Mouse (Mus musculus) Patski (cell line): ENCODE results near the gene Klc2. TPM values are rescaled to one million over a fixed set of nuclear protein-coding genes. Genes with fewer than 3 reads are reported as not detected.

Source experiments
- ATAC-seq: fragments of 100-300 bp; one replicate; pipeline ENCODE4 v1.8.0; 2021
- CTCF ChIA-PET: fragments of 350-600 bp; sonication (Branson Sonifier 250); formaldehyde crosslinking; loops from one replicate; lab custom pipeline; 2022; ENCODE audit warnings: inconsistent platforms; lab: Charles Lee
- POLR2A ChIA-PET: fragments of 350-600 bp; sonication (Branson Sonifier 250); formaldehyde crosslinking; loops from one replicate; lab custom pipeline; 2022; ENCODE audit warnings: antibody characterized with exemption, inconsistent platforms; lab: Charles Lee
- DNase-seq: peaks from one replicate; pipeline ENCODE4 v3.0.0-alpha.2; 2011; ENCODE audit warnings: low read depth, low spot score
- H3K27me3 ChIP-seq: fragments of 371-371 bp; one replicate; pipeline ENCODE4 v1.5.1; 2021
- CTCF ChIP-seq: fragments of 100-300 bp; IDR thresholded peaks from one replicate; pipeline ENCODE4 v1.5.1; 2021
- in situ Hi-C: fragments of 300-500 bp; cut with MboI; formaldehyde crosslinking; loops from 3 replicates; pipeline ENCODE4 v1.11.1; 2018; ENCODE audit warnings: low pct_unique_long_range_greater_than_20kb, mixed read lengths
- polyA plus RNA-seq: library from polyadenylated mRNA; unstranded; gene quantifications from one replicate; pipeline ENCODE4 v1.2.3, GENCODE M21; 2021

The Klc2 gene
- polyA plus RNA-seq, 1 experiment from 2014 or later = 84.0 TPM

GRCm38 (mm10) chr19:5068570-5069234 is 49.7 kb downstream of the Klc2 start:
- in situ Hi-C loops = no loop called here
- POLR2A ChIA-PET = no interaction called here
- no peaks in the 10 kb centered on the region for H3K27me3 ChIP-seq
- TF ChIP-seq CTCF = no peak
- ATAC-seq (no peak), DNase-seq (no peak)
- CTCF ChIA-PET = interaction anchor here (0.8 to 4.6 kb wide), 2 partner anchors 14 to 18 kb away, joined by 3 to 32 read pairs; no protein-coding TSS in a partner anchor

GRCm38 (mm10) chr19:5067867-5068569 is 50.3 kb downstream of the Klc2 start, which contains the start of gene Cd248:
Cd248 (plus strand) TSS chr19:5068078.
- no peak for TF ChIP-seq CTCF

GRCm38 (mm10) chr19:5067040-5067799 is 51.1 kb downstream of the Klc2 start:
- POLR2A ChIA-PET = no interaction called here
- CTCF ChIA-PET = interaction anchor here (1.1 to 1.3 kb wide), 3 partner anchors 11 to 21 kb away, joined by 3 to 6 read pairs (median 3); partner anchors contain the start of gene Yif1a
- no peaks in the 10 kb centered on the region for H3K27me3 ChIP-seq
- DNase-seq (no peak), ATAC-seq (no peak)
- no peak for TF ChIP-seq CTCF
- in situ Hi-C loops = no loop called here

More at GRCm38 (mm10) chr19:5067867-5068569, 50.3 kb downstream of the Klc2 start, which contains the start of gene Cd248:
- no peaks in the 10 kb centered on the region for H3K27me3 ChIP-seq
- POLR2A ChIA-PET = no interaction called here
- in situ Hi-C loops = no loop called here
- DNase-seq (no peak), ATAC-seq (no peak)
- CTCF ChIA-PET = interaction anchor here (1.1 to 1.3 kb wide), 3 partner anchors 12 to 20 kb away, joined by 3 to 6 read pairs (median 3); partner anchors contain the start of gene Yif1a

GRCm38 (mm10) chr19:5065104-5065503 is 53.3 kb downstream of the Klc2 start:
- CTCF ChIA-PET = interaction anchor here (0.8 to 1.5 kb wide), 2 partner anchors 11 to 14 kb away, joined by 5 read pairs; no protein-coding TSS in a partner anchor
- in situ Hi-C loops = no loop called here
- no peaks in the 10 kb centered on the region for H3K27me3 ChIP-seq
- DNase-seq (no peak), ATAC-seq (peak; percentile 8)
- POLR2A ChIA-PET = interaction anchor here (0.6 kb wide), 1 partner anchor 40 kb away, joined by 4 read pairs; no protein-coding TSS in a partner anchor
- TF ChIP-seq CTCF = no peak

- H3K27me3 ChIP-seq = no peaks in the 10 kb centered on the region
- ChIA-PET CTCF (no interaction called here), POLR2A (no interaction called here)
- in situ Hi-C loops = no loop called here
- TF ChIP-seq CTCF = no peak
- no peak for ATAC-seq
- no peak for DNase-seq
Measured at GRCm38 (mm10) chr19:5062446-5062845, 55.9 kb downstream of the Klc2 start.

GRCm38 (mm10) chr19:5062041-5062440 is 56.3 kb downstream of the Klc2 start:
- ChIA-PET POLR2A (no interaction called here), CTCF (no interaction called here)
- DNase-seq = no peak
- in situ Hi-C loops = no loop called here
- ATAC-seq = no peak
- no peaks in the 10 kb centered on the region for H3K27me3 ChIP-seq
- no peak for TF ChIP-seq CTCF

- no peak for ATAC-seq
- POLR2A ChIA-PET = interaction anchor here (0.5 to 1.3 kb wide), 5 partner anchors 9 to 231 kb away, joined by 3 to 4 read pairs (median 3); no protein-coding TSS in a partner anchor
- CTCF ChIA-PET = interaction anchor here (1.0 kb wide), 1 partner anchor 9 kb away, joined by 4 read pairs; no protein-coding TSS in a partner anchor
- DNase-seq = no peak
- in situ Hi-C loops = no loop called here
- no peaks in the 10 kb centered on the region for H3K27me3 ChIP-seq
- TF ChIP-seq CTCF = no peak
Measured at GRCm38 (mm10) chr19:5060365-5061330, 57.7 kb downstream of the Klc2 start.

- in situ Hi-C loops = no loop called here
- TF ChIP-seq CTCF = no peak
- ATAC-seq (no peak), DNase-seq (no peak)
- H3K27me3 ChIP-seq = no peaks in the 10 kb centered on the region
- ChIA-PET POLR2A (interaction anchor here (0.6 kb wide), 1 partner anchor 11 kb away, joined by 3 read pairs; no protein-coding TSS in a partner anchor), CTCF (interaction anchor here (0.8 to 1.7 kb wide), 2 partner anchors 20 to 29 kb away, joined by 3 to 4 read pairs; partner anchors contain the start of genes AC124502.3, B4gat1 and Yif1a)
Measured at GRCm38 (mm10) chr19:5058801-5059771, 59.3 kb downstream of the Klc2 start.
